In genomic region chr6:98994902-98995301, GRCm38 (mm10) we compare ENCODE assay signal across 17 mouse cellular contexts.
DNase-seq lines count a peak whose midpoint lies in the region; ATAC-seq lines count a peak whose summit lies in the region.
"Had no signal": no experiment of that assay in that cellular context is flagged by ENCODE, and none has a peak within 500 bp of the region (broad histone marks: within the 10 kb centered on the region; RNA-seq: fewer than 3 reads in every experiment).

No protein-coding gene starts in this region.

- H3K4me2 ChIP-seq in heart, embryonic 16.5 days (ENCODE audit: low read depth, low read length) = no peak overlapping the region
- no peak overlapping the region for H3K4me2 ChIP-seq in heart, embryonic 11.5 days
- H3K4me2 ChIP-seq in neural tube, embryonic 11.5 days (ENCODE audit: low read depth) = no peak overlapping the region
- H3K4me2 ChIP-seq in neural tube, embryonic 15.5 days = no peak overlapping the region
- H3K4me2 ChIP-seq in forebrain, embryonic 16.5 days (ENCODE audit: low read length) = no peak overlapping the region; the same call in 1 of the 2 replicates
- H3K4me2 ChIP-seq in neural tube, embryonic 14.5 days (ENCODE audit: low read depth, low read length) = peak overlapping the region; percentile 22; the same call in 1 of the 2 replicates
- H3K4me2 ChIP-seq: liver, embryonic 13.5 days had no signal

- WGBS in heart, embryonic 16.5 days = 81% methylated on average over 4 of the region's 4 CpGs
- 77% methylated on average over 4 of the region's 4 CpGs for whole genome bisulfite sequencing in heart, embryonic 11.5 days (ENCODE audit: insufficient replicate concordance)
- WGBS in neural tube, embryonic 11.5 days = 78% methylated on average over 4 of the region's 4 CpGs
- WGBS in neural tube, embryonic 15.5 days = 59% methylated on average over 4 of the region's 4 CpGs
- 76% methylated on average over 4 of the region's 4 CpGs for WGBS in forebrain, embryonic 16.5 days
- 55% methylated on average over 4 of the region's 4 CpGs for WGBS in neural tube, embryonic 14.5 days

- ATAC-seq in heart, embryonic 16.5 days (replicated peaks; ENCODE audit: extremely low read depth, insufficient read depth, low FRiP score) = no peak
- no peak for ATAC-seq in heart, embryonic 11.5 days (replicated peaks; ENCODE audit: insufficient number of reproducible peaks, low FRiP score, low TSS enrichment)
- no peak for ATAC-seq in neural tube, embryonic 11.5 days (ENCODE audit: insufficient read depth, low FRiP score, low TSS enrichment)
- ATAC-seq in neural tube, embryonic 15.5 days (ENCODE audit: low FRiP score) = no peak
- no peak for ATAC-seq in forebrain, embryonic 16.5 days
- no peak for ATAC-seq in neural tube, embryonic 14.5 days (ENCODE audit: low read depth)
- ATAC-seq: intestine, postnatal 0 days had no signal

- no peak overlapping the region for H3K4me3 ChIP-seq in heart, embryonic 16.5 days (ENCODE audit: low read length)
- no peak overlapping the region for H3K4me3 ChIP-seq in heart, embryonic 11.5 days (ENCODE audit: low read depth, low read length)
- no peak overlapping the region for H3K4me3 ChIP-seq in neural tube, embryonic 11.5 days (ENCODE audit: low read depth, low read length)
- H3K4me3 ChIP-seq in neural tube, embryonic 15.5 days (replicated peaks) = no peak overlapping the region
- H3K4me3 ChIP-seq in forebrain, embryonic 16.5 days (replicated peaks; ENCODE audit: low read length) = no peak overlapping the region
- no peak overlapping the region for H3K4me3 ChIP-seq in neural tube, embryonic 14.5 days (ENCODE audit: low read depth, low read length)
- H3K4me3 ChIP-seq: liver, embryonic 13.5 days; myocyte had no signal

- no peaks in the 10 kb centered on the region for H3K9me3 ChIP-seq in heart, embryonic 16.5 days (replicated peaks; ENCODE audit: control insufficient read depth, low read length)
- no peaks in the 10 kb centered on the region for H3K9me3 ChIP-seq in heart, embryonic 11.5 days (replicated peaks; ENCODE audit: control insufficient read depth, low read length)
- H3K9me3 ChIP-seq in neural tube, embryonic 11.5 days (ENCODE audit: control insufficient read depth, low read length) = no peaks in the 10 kb centered on the region
- H3K9me3 ChIP-seq in neural tube, embryonic 15.5 days (replicated peaks) = no peaks in the 10 kb centered on the region
- H3K9me3 ChIP-seq in forebrain, embryonic 16.5 days (ENCODE audit: control insufficient read depth, low read length) = no peaks in the 10 kb centered on the region
- H3K9me3 ChIP-seq in neural tube, embryonic 14.5 days (ENCODE audit: control insufficient read depth, low read length) = no peaks in the 10 kb centered on the region
- H3K9me3 ChIP-seq: liver, embryonic 13.5 days had no signal

- H3K27me3 ChIP-seq in heart, embryonic 16.5 days (ENCODE audit: control insufficient read depth, insufficient read depth, low read length) = no peaks in the 10 kb centered on the region
- no peaks in the 10 kb centered on the region for H3K27me3 ChIP-seq in heart, embryonic 11.5 days (ENCODE audit: control insufficient read depth, insufficient read depth, low read length)
- no peaks in the 10 kb centered on the region for H3K27me3 ChIP-seq in neural tube, embryonic 11.5 days (ENCODE audit: control insufficient read depth, insufficient read depth, low read length)
- no peaks in the 10 kb centered on the region; the same call in 1 of the 2 replicates for H3K27me3 ChIP-seq in neural tube, embryonic 15.5 days (replicated peaks)
- no peaks in the 10 kb centered on the region for H3K27me3 ChIP-seq in forebrain, embryonic 16.5 days (replicated peaks; ENCODE audit: control insufficient read depth, insufficient read depth, low read length)
- H3K27me3 ChIP-seq in neural tube, embryonic 14.5 days (ENCODE audit: control insufficient read depth, insufficient read depth, low read length) = no peaks in the 10 kb centered on the region
- H3K27me3 ChIP-seq: liver, embryonic 13.5 days had no signal

- peak overlapping the region; percentile 62; the same call in 1 of the 2 replicates for H3K27ac ChIP-seq in heart, embryonic 16.5 days (ENCODE audit: low read length)
- H3K27ac ChIP-seq in heart, embryonic 11.5 days (ENCODE audit: low read depth, low read length) = no peak overlapping the region
- peak overlapping the region; percentile 63 for H3K27ac ChIP-seq in neural tube, embryonic 11.5 days (ENCODE audit: low read depth, low read length)
- no peak overlapping the region for H3K27ac ChIP-seq in neural tube, embryonic 15.5 days (replicated peaks)
- peak overlapping the region; percentile 31; the same call in 1 of the 2 replicates for H3K27ac ChIP-seq in forebrain, embryonic 16.5 days (ENCODE audit: low read length)
- H3K27ac ChIP-seq in neural tube, embryonic 14.5 days (ENCODE audit: low read depth, low read length) = peak overlapping the region; percentile 48; the same call in 1 of the 2 replicates
- H3K27ac ChIP-seq: liver, embryonic 13.5 days had no signal

- peaks cover 52% of the 10 kb centered on the region for H3K4me1 ChIP-seq in heart, embryonic 16.5 days (ENCODE audit: control insufficient read depth, insufficient read depth, low read length)
- H3K4me1 ChIP-seq in heart, embryonic 11.5 days (ENCODE audit: control insufficient read depth, insufficient read depth, low read length) = peaks cover 44% of the 10 kb centered on the region
- H3K4me1 ChIP-seq in neural tube, embryonic 11.5 days (ENCODE audit: control insufficient read depth, insufficient read depth, low read length) = peaks cover 17% of the 10 kb centered on the region
- H3K4me1 ChIP-seq in neural tube, embryonic 15.5 days = peaks cover 31% of the 10 kb centered on the region
- H3K4me1 ChIP-seq in forebrain, embryonic 16.5 days (replicated peaks; ENCODE audit: control insufficient read depth, insufficient read depth, low read length) = peaks cover 26% of the 10 kb centered on the region
- peaks cover 17% of the 10 kb centered on the region for H3K4me1 ChIP-seq in neural tube, embryonic 14.5 days (ENCODE audit: control insufficient read depth, insufficient read depth, low read length)

- 0 out of 2 replicates have a peak, but pooled peaks cover 3% of the 10 kb centered on the region for H3K36me3 ChIP-seq in heart, embryonic 16.5 days (ENCODE audit: control insufficient read depth, insufficient read depth)
- no peaks in the 10 kb centered on the region for H3K36me3 ChIP-seq in heart, embryonic 11.5 days (ENCODE audit: control insufficient read depth, insufficient read depth, low read length)
- no peaks in the 10 kb centered on the region for H3K36me3 ChIP-seq in neural tube, embryonic 11.5 days (ENCODE audit: control insufficient read depth, insufficient read depth, low read length)
- no peaks in the 10 kb centered on the region for H3K36me3 ChIP-seq in neural tube, embryonic 15.5 days
- no peaks in the 10 kb centered on the region for H3K36me3 ChIP-seq in forebrain, embryonic 16.5 days (ENCODE audit: control insufficient read depth, insufficient read depth)
- no peaks in the 10 kb centered on the region for H3K36me3 ChIP-seq in neural tube, embryonic 14.5 days (ENCODE audit: control insufficient read depth, insufficient read depth, low read length)
- H3K36me3 ChIP-seq: liver, embryonic 13.5 days had no signal

- DNase-seq in neural tube, embryonic 11.5 days (ENCODE audit: low spot score) = no peak
- DNase-seq in Muller cell, postnatal 12 days (ENCODE audit: inconsistent ontology term) = no peak
- no peak for DNase-seq in thymus, postnatal 14 days
- DNase-seq: cerebellum, postnatal 36 days; heart, postnatal 14 days; kidney, postnatal 10 days; layer of hippocampus, adult 9-11 months; left cerebral cortex, postnatal 4 days; liver, embryonic 13.5 days; right cerebral cortex, adult 18-20 months had no signal

- H3K9ac ChIP-seq in heart, embryonic 16.5 days (ENCODE audit: low read length) = no peak overlapping the region
- no peak overlapping the region for H3K9ac ChIP-seq in heart, embryonic 11.5 days (ENCODE audit: low read depth, low read length)
- H3K9ac ChIP-seq in neural tube, embryonic 11.5 days (ENCODE audit: low read length) = no peak overlapping the region
- no peak overlapping the region for H3K9ac ChIP-seq in neural tube, embryonic 15.5 days (replicated peaks)
- no peak overlapping the region for H3K9ac ChIP-seq in forebrain, embryonic 16.5 days (replicated peaks; ENCODE audit: low read depth, low read length)
- no peak overlapping the region for H3K9ac ChIP-seq in neural tube, embryonic 14.5 days (replicated peaks; ENCODE audit: low read depth, low read length)
- H3K9ac ChIP-seq: liver, embryonic 13.5 days had no signal

Comparison
In these comparisons a context has a peak if more than half of its experiments do, and no peak if none do; other contexts are left out.
1. H3K27ac ChIP-seq: peak in heart, embryonic 16.5 days (single experiment), neural tube, embryonic 11.5 days (single experiment), forebrain, embryonic 16.5 days (single experiment) and neural tube, embryonic 14.5 days (single experiment); none in heart, embryonic 11.5 days (single experiment) and neural tube, embryonic 15.5 days (single experiment).